Mouse (Mus musculus) kidney, adult 18-20 months (tissue): ENCODE data around the gene Gtf2h4.

ENCODE experiments used
- DNase-seq: peaks from one replicate; pipeline ENCODE4 v3.0.0; 2021

Gene Gtf2h4

GRCm38 (mm10) chr17:35673416-35674035 lies at the start of gene Gtf2h4:
Gtf2h4 (minus strand) TSS chr17:35673739.
- DNase-seq, result peak; percentile 86

- DNase-seq, result peak; percentile 68
Measured at GRCm38 (mm10) chr17:35721676-35722075, 48.1 kb upstream of the Gtf2h4 start.

GRCm38 (mm10) chr17:35720340-35720727 lies 46.8 kb upstream of the Gtf2h4 start:
- peak; percentile 37 for DNase-seq

- DNase-seq, result no peak
Measured at GRCm38 (mm10) chr17:35719616-35720339, 46.2 kb upstream of the Gtf2h4 start.

GRCm38 (mm10) chr17:35717080-35717479 lies 43.5 kb upstream of the Gtf2h4 start:
- DNase-seq, result no peak

- no peak for DNase-seq
Measured at GRCm38 (mm10) chr17:35716114-35716513, 42.6 kb upstream of the Gtf2h4 start.

- peak; percentile 77 for DNase-seq
Measured at GRCm38 (mm10) chr17:35710705-35711347, 37.3 kb upstream of the Gtf2h4 start.

GRCm38 (mm10) chr17:35708611-35709010 lies 35.1 kb upstream of the Gtf2h4 start:
- no peak for DNase-seq

GRCm38 (mm10) chr17:35707929-35708328 lies 34.4 kb upstream of the Gtf2h4 start:
- peak; percentile 46 for DNase-seq

- peak; percentile 59 for DNase-seq
Measured at GRCm38 (mm10) chr17:35705836-35706235, 32.3 kb upstream of the Gtf2h4 start.

GRCm38 (mm10) chr17:35704621-35705464 lies 31.3 kb upstream of the Gtf2h4 start, which contains the start of gene Ddr1:
Ddr1 (minus strand) TSS chr17:35704621.
- DNase-seq, result peak; percentile 76

- peak; percentile 64 for DNase-seq
Measured at GRCm38 (mm10) chr17:35703751-35704271, 30.3 kb upstream of the Gtf2h4 start.

- no peak for DNase-seq
Measured at GRCm38 (mm10) chr17:35703065-35703464, 29.5 kb upstream of the Gtf2h4 start.

- no peak for DNase-seq
Measured at GRCm38 (mm10) chr17:35702605-35703004, 29.1 kb upstream of the Gtf2h4 start.

GRCm38 (mm10) chr17:35701978-35702461 lies 28.5 kb upstream of the Gtf2h4 start:
- DNase-seq, result peak; percentile 86

- peak; percentile 54 for DNase-seq
Measured at GRCm38 (mm10) chr17:35701203-35701977, 27.9 kb upstream of the Gtf2h4 start.

- DNase-seq, result peak; percentile 90
Measured at GRCm38 (mm10) chr17:35700371-35700961, 26.9 kb upstream of the Gtf2h4 start.

- DNase-seq, result peak; percentile 85
Measured at GRCm38 (mm10) chr17:35699919-35700318, 26.4 kb upstream of the Gtf2h4 start.

- DNase-seq, result no peak
Measured at GRCm38 (mm10) chr17:35698501-35698883, 25.0 kb upstream of the Gtf2h4 start.

- peak; percentile 25 for DNase-seq
Measured at GRCm38 (mm10) chr17:35697759-35698500, 24.4 kb upstream of the Gtf2h4 start.

- DNase-seq, result no peak
Measured at GRCm38 (mm10) chr17:35697429-35697758, 23.9 kb upstream of the Gtf2h4 start.
